Mouse (Mus musculus): ENCODE measurements at regions not wholly inside any gene's neighbourhood (a gene's known extent, or its start where the extent isn't known, plus 50 kb on each side); places are given as distances from the start of the nearest gene placed in this dataset.

- Histone ChIP-seq H3K27me3 (ENCODE audit: control insufficient read depth, insufficient read depth, low read depth, low read length) (no peaks in the 10 kb centered on the region), H3K36me3 (ENCODE audit: control insufficient read depth, insufficient read depth, low read length) (no peaks in the 10 kb centered on the region), H3K4me1 (replicated peaks; ENCODE audit: control insufficient read depth, insufficient read depth, low read length) (peaks cover 11% of the 10 kb centered on the region), H3K4me3 (ENCODE audit: low read length) (no peak overlapping the region), H3K4me2 (ENCODE audit: low read depth, low read length) (no peak overlapping the region), H3K9me3 (ENCODE audit: control insufficient read depth, low read length) (no peaks in the 10 kb centered on the region), H3K9ac (ENCODE audit: low read length) (no peak overlapping the region), H3K27ac (ENCODE audit: low read length) (no peak overlapping the region)
- no peak for ATAC-seq (ENCODE audit: low read depth)
- 83% methylated on average over 11 of the region's 11 CpGs for WGBS
Measured at GRCm38 (mm10) chr15:36937067-36937657, 70.4 kb downstream of the Zfp706 start.

- H3K9me3 ChIP-seq (ENCODE audit: control insufficient read depth, low read length) = no peaks in the 10 kb centered on the region
- no peak overlapping the region for H3K9ac ChIP-seq (ENCODE audit: low read length)
- no peak overlapping the region for H3K4me2 ChIP-seq (ENCODE audit: low read depth, low read length)
- H3K27ac ChIP-seq (ENCODE audit: low read length) = no peak overlapping the region
- no peaks in the 10 kb centered on the region for H3K27me3 ChIP-seq (ENCODE audit: control insufficient read depth, insufficient read depth, low read depth, low read length)
- H3K4me1 ChIP-seq (replicated peaks; ENCODE audit: control insufficient read depth, insufficient read depth, low read length) = peaks cover 11% of the 10 kb centered on the region
- no peaks in the 10 kb centered on the region for H3K36me3 ChIP-seq (ENCODE audit: control insufficient read depth, insufficient read depth, low read length)
- no peak for ATAC-seq (ENCODE audit: low read depth)
- no peak overlapping the region for H3K4me3 ChIP-seq (ENCODE audit: low read length)
- 55% methylated on average over 3 of the region's 3 CpGs for WGBS
Measured at GRCm38 (mm10) chr15:36934801-36935200, 72.8 kb downstream of the Zfp706 start.

GRCm38 (mm10) chr15:36933581-36933991 lies 74.0 kb downstream of the Zfp706 start:
- WGBS = 66% methylated on average over 2 of the region's 2 CpGs

GRCm38 (mm10) chr15:36931460-36931859 lies 76.1 kb downstream of the Zfp706 start:
- H3K9me3 ChIP-seq (ENCODE audit: control insufficient read depth, low read length) = no peaks in the 10 kb centered on the region
- no peaks in the 10 kb centered on the region; the same call in 1 of the 2 replicates for H3K4me1 ChIP-seq (replicated peaks; ENCODE audit: control insufficient read depth, insufficient read depth, low read length)
- no peak overlapping the region for H3K9ac ChIP-seq (ENCODE audit: low read length)
- H3K27ac ChIP-seq (ENCODE audit: low read length) = no peak overlapping the region
- 67% methylated on average over 2 of the region's 2 CpGs for WGBS
- H3K36me3 ChIP-seq (ENCODE audit: control insufficient read depth, insufficient read depth, low read length) = no peaks in the 10 kb centered on the region
- no peak overlapping the region for H3K4me3 ChIP-seq (ENCODE audit: low read length)
- no peak for ATAC-seq (ENCODE audit: low read depth)
- no peaks in the 10 kb centered on the region for H3K27me3 ChIP-seq (ENCODE audit: control insufficient read depth, insufficient read depth, low read depth, low read length)
- no peak overlapping the region for H3K4me2 ChIP-seq (ENCODE audit: low read depth, low read length)

More at GRCm38 (mm10) chr15:36933581-36933991, 74.0 kb downstream of the Zfp706 start:
- Histone ChIP-seq H3K4me3 (ENCODE audit: low read length) (no peak overlapping the region), H3K27ac (ENCODE audit: low read length) (no peak overlapping the region), H3K4me1 (replicated peaks; ENCODE audit: control insufficient read depth, insufficient read depth, low read length) (peaks cover 8% of the 10 kb centered on the region), H3K4me2 (ENCODE audit: low read depth, low read length) (no peak overlapping the region), H3K36me3 (ENCODE audit: control insufficient read depth, insufficient read depth, low read length) (no peaks in the 10 kb centered on the region), H3K27me3 (ENCODE audit: control insufficient read depth, insufficient read depth, low read depth, low read length) (no peaks in the 10 kb centered on the region), H3K9me3 (ENCODE audit: control insufficient read depth, low read length) (no peaks in the 10 kb centered on the region), H3K9ac (ENCODE audit: low read length) (no peak overlapping the region)
- no peak for ATAC-seq (ENCODE audit: low read depth)

GRCm38 (mm10) chr15:36930433-36930832 lies 77.1 kb downstream of the Zfp706 start:
- Histone ChIP-seq H3K4me1 (replicated peaks; ENCODE audit: control insufficient read depth, insufficient read depth, low read length) (no peaks in the 10 kb centered on the region; the same call in 1 of the 2 replicates), H3K4me2 (ENCODE audit: low read depth, low read length) (no peak overlapping the region), H3K27ac (ENCODE audit: low read length) (no peak overlapping the region), H3K36me3 (ENCODE audit: control insufficient read depth, insufficient read depth, low read length) (no peaks in the 10 kb centered on the region), H3K9me3 (ENCODE audit: control insufficient read depth, low read length) (no peaks in the 10 kb centered on the region), H3K4me3 (ENCODE audit: low read length) (no peak overlapping the region), H3K9ac (ENCODE audit: low read length) (no peak overlapping the region), H3K27me3 (ENCODE audit: control insufficient read depth, insufficient read depth, low read depth, low read length) (no peaks in the 10 kb centered on the region)
- ATAC-seq (ENCODE audit: low read depth) = no peak
- WGBS = 75% methylated on average over 6 of the region's 6 CpGs

GRCm38 (mm10) chr15:36929786-36930185 lies 77.8 kb downstream of the Zfp706 start:
- no peak for ATAC-seq (ENCODE audit: low read depth)
- no peak overlapping the region for H3K9ac ChIP-seq (ENCODE audit: low read length)
- no peak overlapping the region for H3K4me2 ChIP-seq (ENCODE audit: low read depth, low read length)
- H3K27ac ChIP-seq (ENCODE audit: low read length) = no peak overlapping the region
- no peaks in the 10 kb centered on the region for H3K27me3 ChIP-seq (ENCODE audit: control insufficient read depth, insufficient read depth, low read depth, low read length)
- H3K4me1 ChIP-seq (replicated peaks; ENCODE audit: control insufficient read depth, insufficient read depth, low read length) = no peaks in the 10 kb centered on the region; the same call in 1 of the 2 replicates
- no peaks in the 10 kb centered on the region for H3K36me3 ChIP-seq (ENCODE audit: control insufficient read depth, insufficient read depth, low read length)
- H3K9me3 ChIP-seq (ENCODE audit: control insufficient read depth, low read length) = no peaks in the 10 kb centered on the region
- WGBS = 70% methylated on average over 2 of the region's 2 CpGs
- H3K4me3 ChIP-seq (ENCODE audit: low read length) = no peak overlapping the region

GRCm38 (mm10) chr15:36929088-36929487 lies 78.5 kb downstream of the Zfp706 start:
- Histone ChIP-seq H3K4me1 (replicated peaks; ENCODE audit: control insufficient read depth, insufficient read depth, low read length) (no peaks in the 10 kb centered on the region; the same call in none of the 2 replicates), H3K4me2 (ENCODE audit: low read depth, low read length) (no peak overlapping the region), H3K9ac (ENCODE audit: low read length) (no peak overlapping the region), H3K27me3 (ENCODE audit: control insufficient read depth, insufficient read depth, low read depth, low read length) (no peaks in the 10 kb centered on the region), H3K4me3 (ENCODE audit: low read length) (no peak overlapping the region), H3K27ac (ENCODE audit: low read length) (no peak overlapping the region), H3K9me3 (ENCODE audit: control insufficient read depth, low read length) (no peaks in the 10 kb centered on the region), H3K36me3 (ENCODE audit: control insufficient read depth, insufficient read depth, low read length) (no peaks in the 10 kb centered on the region)
- 77% methylated on average over 3 of the region's 3 CpGs for WGBS
- no peak for ATAC-seq (ENCODE audit: low read depth)

GRCm38 (mm10) chr15:36928678-36929077 lies 78.9 kb downstream of the Zfp706 start:
- ATAC-seq (ENCODE audit: low read depth) = no peak
- H3K9me3 ChIP-seq (ENCODE audit: control insufficient read depth, low read length) = no peaks in the 10 kb centered on the region
- WGBS = 93% methylated on average over 4 of the region's 4 CpGs
- no peak overlapping the region for H3K9ac ChIP-seq (ENCODE audit: low read length)
- H3K27ac ChIP-seq (ENCODE audit: low read length) = no peak overlapping the region
- H3K27me3 ChIP-seq (ENCODE audit: control insufficient read depth, insufficient read depth, low read depth, low read length) = no peaks in the 10 kb centered on the region
- H3K4me3 ChIP-seq (ENCODE audit: low read length) = no peak overlapping the region
- H3K4me2 ChIP-seq (ENCODE audit: low read depth, low read length) = no peak overlapping the region
- H3K36me3 ChIP-seq (ENCODE audit: control insufficient read depth, insufficient read depth, low read length) = no peaks in the 10 kb centered on the region
- H3K4me1 ChIP-seq (replicated peaks; ENCODE audit: control insufficient read depth, insufficient read depth, low read length) = no peaks in the 10 kb centered on the region; the same call in none of the 2 replicates

- H3K27ac ChIP-seq (ENCODE audit: low read length) = no peak overlapping the region
- no peak overlapping the region for H3K9ac ChIP-seq (ENCODE audit: low read length)
- no peak for ATAC-seq (ENCODE audit: low read depth)
- no peaks in the 10 kb centered on the region for H3K27me3 ChIP-seq (ENCODE audit: control insufficient read depth, insufficient read depth, low read depth, low read length)
- no peaks in the 10 kb centered on the region for H3K9me3 ChIP-seq (ENCODE audit: control insufficient read depth, low read length)
- whole genome bisulfite sequencing = 60% methylated on average over 5 of the region's 5 CpGs
- H3K36me3 ChIP-seq (ENCODE audit: control insufficient read depth, insufficient read depth, low read length) = no peaks in the 10 kb centered on the region
- no peaks in the 10 kb centered on the region; the same call in 1 of the 2 replicates for H3K4me1 ChIP-seq (replicated peaks; ENCODE audit: control insufficient read depth, insufficient read depth, low read length)
- no peak overlapping the region for H3K4me3 ChIP-seq (ENCODE audit: low read length)
- no peak overlapping the region for H3K4me2 ChIP-seq (ENCODE audit: low read depth, low read length)
Measured at GRCm38 (mm10) chr15:36927436-36927835, 80.1 kb downstream of the Zfp706 start.
